Mouse (Mus musculus) left cerebral cortex, adult 18-20 months (tissue): ENCODE measurements at regions not wholly inside any gene's neighbourhood (a gene's known extent, or its start where the extent isn't known, plus 50 kb on each side); places are given as distances from the start of the nearest gene placed in this dataset.

ENCODE experiments used
- DNase-seq, 2 experiments: peaks; one replicate each; pipeline ENCODE4 v3.0.0; 2021 to 2022; ENCODE audit warnings: low spot score in 2 of 2, mixed read lengths in 1 of 2

DNA sequence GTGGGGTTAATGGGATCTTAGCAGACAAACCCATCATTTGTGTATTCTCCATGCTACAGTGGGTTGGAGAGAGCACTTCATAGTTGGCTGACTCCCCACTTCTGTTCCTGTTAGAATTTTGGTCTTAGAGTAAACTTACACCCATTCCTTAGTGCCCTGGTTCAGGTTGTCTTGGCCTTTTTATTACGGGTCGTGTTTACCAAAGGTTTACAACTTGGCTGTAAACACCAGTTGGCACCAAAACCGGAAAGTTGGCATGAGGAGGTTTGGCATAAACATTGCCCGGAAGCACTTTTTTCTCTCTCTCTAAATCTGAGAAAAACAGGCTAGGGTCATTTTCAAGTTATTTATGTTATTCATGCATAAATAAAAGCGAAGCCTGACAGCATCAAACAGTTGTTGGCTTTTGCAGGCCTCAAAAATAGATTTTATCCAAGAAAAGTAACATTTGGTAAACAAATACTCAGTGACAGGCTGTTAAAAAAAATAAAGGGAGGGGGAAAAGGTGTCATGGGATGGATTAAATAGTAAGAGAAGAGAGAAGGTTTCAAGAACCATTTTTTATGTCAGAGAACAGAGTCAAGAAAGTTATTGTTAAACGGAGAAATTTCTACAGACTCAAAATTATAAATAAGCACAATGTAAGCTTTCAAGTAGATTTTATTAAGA lies 148.0 kb upstream of the Klf6 start:
- DNase-seq: no peak

- DNase-seq: peak in 1 of 2 experiments; percentile 20
Observed at GRCm38 (mm10) chr13:5714191-5714591, 147.1 kb upstream of the Klf6 start.

DNA sequence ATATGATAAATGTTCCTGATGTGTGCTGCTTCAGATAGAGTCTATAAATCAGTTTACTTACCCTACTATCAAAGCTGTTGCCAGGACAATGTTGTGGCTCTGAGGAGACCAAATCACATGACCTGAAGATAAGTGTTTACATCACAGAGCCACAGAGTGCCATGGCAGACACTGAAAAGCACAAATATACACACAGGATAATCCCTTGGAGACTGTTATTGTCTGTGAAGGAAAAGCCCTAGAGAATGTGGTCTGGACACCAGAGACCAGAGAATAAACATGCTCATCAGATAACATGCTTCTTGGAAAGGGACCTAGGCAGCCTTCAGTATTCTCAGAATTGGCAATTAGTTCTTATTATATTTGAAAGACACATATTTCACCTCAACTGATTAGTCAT lies 146.5 kb upstream of the Klf6 start:
- no peak for DNase-seq

GRCm38 (mm10) chr13:5716749-5717148 lies 144.5 kb upstream of the Klf6 start:
- DNase-seq: no peak

DNA sequence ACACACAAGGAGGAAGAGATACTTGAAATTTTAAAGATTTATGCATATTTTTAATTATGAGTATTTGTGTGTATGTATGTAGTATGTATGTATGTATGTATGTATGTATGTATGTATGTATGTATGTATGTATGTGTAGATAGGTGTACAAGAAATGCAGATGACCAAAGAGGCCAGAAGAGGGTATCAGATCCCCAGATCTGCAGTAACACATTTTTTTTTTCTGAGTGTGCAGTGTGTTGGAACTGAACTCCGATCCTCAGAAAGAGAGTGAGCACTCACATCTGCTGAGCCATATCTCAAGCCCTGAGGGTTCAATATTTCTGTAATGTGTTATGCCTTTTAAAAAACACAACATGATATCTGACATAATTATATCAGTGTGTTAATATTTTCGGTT lies 138.0 kb upstream of the Klf6 start:
- DNase-seq: no peak

- DNase-seq: no peak
Observed at GRCm38 (mm10) chr13:5724364-5724763, 136.9 kb upstream of the Klf6 start.

- no peak for DNase-seq
Observed at GRCm38 (mm10) chr13:5725984-5726383, 135.3 kb upstream of the Klf6 start.

- no peak for DNase-seq
Observed at GRCm38 (mm10) chr13:5726446-5726845, 134.8 kb upstream of the Klf6 start.

DNA sequence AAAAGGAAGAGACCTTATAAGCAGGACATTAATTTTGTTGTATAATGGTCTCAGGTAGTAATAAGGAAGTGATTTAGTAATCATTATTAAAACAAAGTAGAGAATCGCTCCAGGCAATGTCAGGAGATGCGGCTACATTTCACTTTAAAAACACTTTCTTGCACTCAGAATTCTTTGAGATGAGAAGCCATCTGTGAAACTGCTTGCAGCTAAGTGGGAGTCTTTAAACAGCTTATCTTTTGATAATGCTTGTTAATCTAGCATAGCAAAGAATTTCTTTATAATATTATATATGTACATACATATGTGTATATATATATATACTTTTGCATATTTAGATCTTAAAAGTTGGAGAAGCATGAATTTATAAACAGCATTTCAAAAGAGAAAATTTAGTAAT lies 133.1 kb upstream of the Klf6 start:
- no peak for DNase-seq

DNA sequence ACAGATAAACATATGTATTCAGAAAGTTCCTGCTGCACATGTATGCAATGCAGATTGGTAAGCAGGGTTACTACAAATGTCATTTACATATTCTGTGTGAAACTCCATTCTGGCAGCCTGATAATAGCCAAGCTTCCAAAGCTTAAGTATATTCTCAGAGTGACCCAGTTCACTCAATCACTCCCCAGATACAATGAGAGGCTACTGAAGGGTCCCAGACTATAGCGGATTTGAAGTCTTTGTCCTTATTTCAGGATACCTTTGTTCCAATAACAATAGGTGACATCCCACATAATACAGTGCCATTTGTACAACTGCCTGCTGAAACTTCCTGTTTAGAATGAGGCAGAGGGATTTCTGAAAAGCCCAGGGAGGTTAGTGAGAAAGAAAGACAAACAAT lies 132.5 kb upstream of the Klf6 start:
- no peak for DNase-seq

DNA sequence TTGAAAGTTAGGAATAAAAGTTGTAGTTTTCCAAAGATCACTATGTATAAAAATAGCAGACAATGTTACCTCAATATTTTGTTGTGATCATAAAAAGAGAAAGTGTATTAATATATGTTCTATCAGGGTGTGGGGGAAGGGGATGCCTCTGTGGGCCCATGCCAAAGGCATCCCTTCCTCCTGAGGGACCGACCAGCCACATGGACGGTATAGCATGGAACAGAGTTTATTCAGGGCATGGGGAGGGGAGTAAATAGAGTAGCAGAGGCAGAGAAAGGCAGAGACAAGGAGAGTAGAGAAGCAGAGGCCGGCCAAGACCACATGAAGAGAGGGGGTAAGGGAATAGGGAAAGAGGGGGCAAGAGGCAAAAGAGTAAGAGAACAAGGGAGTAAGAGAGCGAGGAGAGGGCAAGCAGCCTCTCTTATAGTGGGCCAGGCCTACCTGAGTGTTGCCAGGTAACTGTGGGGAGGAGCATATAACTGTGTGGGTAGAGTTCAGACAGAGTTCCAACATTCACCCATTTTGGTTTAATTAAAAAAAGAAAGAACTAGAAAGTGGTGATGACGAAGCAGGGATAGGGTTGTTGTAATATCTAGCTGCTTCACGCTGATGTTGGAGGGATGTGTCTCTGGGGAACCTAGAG lies 131.7 kb upstream of the Klf6 start:
- no peak for DNase-seq

DNA sequence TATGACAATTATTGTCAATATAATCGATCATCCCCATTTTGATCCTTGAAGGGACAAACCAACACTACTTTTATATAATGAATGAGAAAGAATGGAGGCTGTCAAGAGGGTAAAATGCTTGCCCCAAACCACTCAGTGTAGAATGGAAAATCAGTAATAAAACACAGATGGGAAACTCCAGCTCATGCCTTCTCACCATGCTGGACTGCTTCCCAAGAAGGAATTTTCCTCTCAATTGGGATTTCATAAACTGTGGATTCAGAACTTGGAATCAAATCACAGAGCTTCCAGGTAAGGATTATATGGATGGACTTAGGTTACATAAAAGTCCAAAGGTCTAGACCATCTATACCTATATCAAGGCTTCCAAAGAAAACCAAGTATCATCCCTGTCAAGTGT lies 129.1 kb upstream of the Klf6 start:
- DNase-seq: no peak

DNA sequence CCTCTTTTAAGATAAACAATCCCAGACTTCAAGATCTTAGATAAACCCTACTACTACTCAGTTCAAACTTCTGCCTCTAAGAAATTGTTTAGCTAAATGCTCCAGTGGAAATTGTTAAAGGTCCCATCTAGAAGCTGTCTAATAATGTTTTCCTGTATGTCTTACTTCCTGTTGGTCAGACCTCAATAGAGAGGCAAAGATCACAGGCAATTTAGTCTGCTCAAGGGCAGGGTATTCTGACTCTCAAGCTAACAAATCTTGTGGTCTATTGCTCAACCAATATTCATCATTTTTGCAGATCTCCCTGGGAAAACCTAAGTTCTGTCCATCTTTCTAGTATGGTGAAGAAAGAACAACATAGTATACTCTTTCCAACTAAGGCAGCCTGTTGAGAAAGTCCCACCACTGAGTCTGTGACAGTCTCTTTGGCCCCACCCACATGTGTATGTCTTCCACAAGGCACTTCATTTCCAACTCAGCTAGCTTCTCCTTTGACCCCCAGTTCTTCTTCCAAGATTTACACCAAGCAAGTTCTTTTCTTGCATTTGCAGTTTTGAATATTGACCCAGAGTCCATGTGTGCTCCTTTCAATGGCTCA lies 126.2 kb upstream of the Klf6 start:
- DNase-seq: no peak

DNA sequence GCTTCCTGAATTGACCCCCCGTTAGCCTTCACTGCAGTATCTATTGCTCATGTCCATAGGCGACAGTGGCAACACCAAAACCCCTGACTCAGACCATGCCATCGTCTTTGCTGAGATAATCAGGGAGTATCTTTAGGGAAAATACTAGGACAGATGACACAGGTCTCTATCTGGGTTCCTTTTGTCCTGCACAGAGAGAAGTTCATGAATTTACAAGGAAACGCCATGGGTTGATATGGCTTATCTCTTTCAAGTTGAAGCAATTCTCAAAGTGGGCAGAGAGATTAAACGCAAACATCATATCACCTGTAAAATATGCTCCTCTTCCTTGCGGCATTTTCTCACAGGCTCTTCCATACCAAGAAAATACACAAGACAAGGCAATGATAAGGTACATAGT lies 124.8 kb upstream of the Klf6 start:
- no peak for DNase-seq

DNA sequence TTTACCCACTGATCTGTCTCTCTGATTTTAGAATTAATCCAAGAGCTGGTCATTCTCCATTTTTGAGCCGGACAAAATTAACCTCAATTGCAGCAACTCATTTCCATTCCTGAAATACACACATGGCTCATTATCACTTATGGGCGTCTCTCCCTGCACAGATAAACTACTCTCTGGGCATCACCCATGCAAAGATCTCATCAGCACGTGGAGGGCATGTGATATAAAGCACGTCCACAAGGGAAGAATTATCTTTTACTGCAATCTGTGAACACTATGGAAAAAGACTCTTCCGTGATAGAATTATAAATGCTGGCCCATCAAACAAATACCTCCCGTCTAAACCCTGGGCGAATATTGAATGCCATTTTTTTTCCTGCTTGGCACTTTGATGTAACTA lies 124.1 kb upstream of the Klf6 start:
- DNase-seq: no peak

DNA sequence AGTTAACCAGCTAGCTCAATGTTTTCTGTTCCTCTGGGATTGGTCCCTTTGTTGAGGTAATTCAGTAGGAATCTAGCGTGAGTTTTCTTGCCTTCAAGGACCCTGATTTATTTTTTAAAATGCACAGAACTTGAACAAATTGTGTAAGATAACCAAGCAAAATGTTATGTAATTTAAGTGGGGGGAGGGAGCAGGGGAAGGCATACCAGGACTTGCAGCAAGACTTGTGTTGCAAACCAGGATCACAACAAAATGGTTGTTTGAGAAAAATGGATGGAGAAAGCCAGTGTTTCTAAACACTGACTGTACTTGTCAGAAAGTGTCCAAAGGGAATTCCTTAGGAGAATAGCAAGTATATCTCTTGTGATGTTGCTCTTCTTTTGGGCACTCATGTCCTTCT lies 120.5 kb upstream of the Klf6 start:
- DNase-seq: no peak

GRCm38 (mm10) chr13:5744949-5745348 lies 116.3 kb upstream of the Klf6 start:
- no peak for DNase-seq

DNA sequence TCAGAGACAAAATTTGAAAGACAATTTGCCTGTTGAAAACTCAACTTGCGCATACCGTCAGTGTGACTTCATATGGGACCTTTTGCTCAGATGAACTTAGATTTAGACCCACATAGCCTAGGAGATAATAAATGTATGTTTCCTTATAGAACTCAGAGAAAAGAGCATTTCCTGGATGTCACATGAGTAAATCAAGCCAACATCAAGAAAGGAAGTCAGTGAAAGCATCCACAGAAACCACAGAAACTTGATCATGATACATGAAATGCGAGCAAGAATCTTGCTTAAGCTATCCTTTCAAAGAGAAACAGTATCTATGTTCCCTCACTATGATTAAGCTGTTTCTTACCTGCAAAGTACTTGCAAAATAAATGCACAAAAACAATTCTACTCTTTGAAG lies 104.1 kb upstream of the Klf6 start:
- no peak for DNase-seq

- no peak for DNase-seq
Observed at GRCm38 (mm10) chr13:5757963-5758362, 103.3 kb upstream of the Klf6 start.

GRCm38 (mm10) chr13:5760030-5760429 lies 101.3 kb upstream of the Klf6 start:
- no peak for DNase-seq

DNA sequence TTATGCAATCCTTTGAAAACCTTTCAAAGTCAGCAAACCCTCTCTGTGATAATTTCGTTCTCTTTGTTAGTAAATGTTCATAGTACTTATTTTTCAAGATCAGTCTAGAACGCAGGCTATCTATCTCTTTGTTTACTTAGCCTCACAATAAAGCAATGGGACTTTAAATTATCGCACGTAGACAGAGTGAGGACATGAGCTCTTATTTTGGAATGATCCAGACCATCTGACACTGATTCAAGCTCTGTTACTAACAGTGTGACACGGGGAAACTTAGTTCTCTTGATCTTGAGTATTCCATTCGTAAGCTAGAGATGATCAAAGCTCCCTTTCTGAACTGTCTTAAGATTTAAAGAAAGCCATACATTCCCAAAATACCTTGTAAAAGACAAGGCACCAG lies 94.9 kb upstream of the Klf6 start:
- DNase-seq: no peak

GRCm38 (mm10) chr13:5767202-5767601 lies 94.1 kb upstream of the Klf6 start:
- no peak for DNase-seq

DNA sequence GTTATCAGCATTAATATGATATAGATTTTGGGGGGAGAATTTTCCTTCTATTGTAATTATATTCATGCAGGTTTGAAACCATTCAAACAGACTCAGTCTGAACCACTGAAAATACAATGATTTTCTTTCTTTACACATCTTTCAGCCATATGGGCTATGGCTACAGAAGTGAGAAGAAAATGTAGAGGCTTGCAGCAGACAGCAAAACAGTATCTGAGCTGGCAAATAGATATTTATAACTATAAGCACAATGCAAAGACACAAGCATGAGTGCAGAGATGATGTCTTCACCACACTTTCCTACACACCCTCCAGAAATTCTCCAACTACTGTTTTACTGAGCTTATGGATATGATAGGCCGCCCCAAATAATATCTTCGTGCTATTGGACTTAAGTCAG lies 92.6 kb upstream of the Klf6 start:
- no peak for DNase-seq
